Mouse (Mus musculus): Measurements from ENCODE around the gene Irf2bpl. TPM values are rescaled to one million over a fixed set of nuclear protein-coding genes. Genes with fewer than 3 reads are reported as not detected.

Gene Irf2bpl
- 25.2 TPM for polyA plus RNA-seq (2014; fragmentation: Illumina TruSeq; extraction: RNeasy Lipid Tissue Mini Kit (QIAGEN cat#74804); ENCODE audit: low read depth, low replicate concordance)

GRCm38 (mm10) chr12:86884197-86885058 lies at the start of gene Irf2bpl:
Gene Irf2bpl, minus strand, starts transcription at chr12:86884798.

Other genes starting within 250 kb of the Irf2bpl start
- gene Vash1, start 206.1 kb downstream of the Irf2bpl start, polyA plus RNA-seq (2014; fragmentation: Illumina TruSeq; extraction: RNeasy Lipid Tissue Mini Kit (QIAGEN cat#74804); ENCODE audit: low read depth, low replicate concordance): not detected
- 0.73 TPM for gene Angel1, start 158.3 kb downstream of the Irf2bpl start, polyA plus RNA-seq (2014; fragmentation: Illumina TruSeq; extraction: RNeasy Lipid Tissue Mini Kit (QIAGEN cat#74804); ENCODE audit: low read depth, low replicate concordance)
- gene Lrrc74a, start 150.4 kb downstream of the Irf2bpl start, polyA plus RNA-seq (2014; fragmentation: Illumina TruSeq; extraction: RNeasy Lipid Tissue Mini Kit (QIAGEN cat#74804); ENCODE audit: low read depth, low replicate concordance): not detected
- 20.9 TPM for gene Cipc, start 62.2 kb upstream of the Irf2bpl start, polyA plus RNA-seq (2014; fragmentation: Illumina TruSeq; extraction: RNeasy Lipid Tissue Mini Kit (QIAGEN cat#74804); ENCODE audit: low read depth, low replicate concordance)
- not detected for gene Zdhhc22, start 105.6 kb upstream of the Irf2bpl start, polyA plus RNA-seq (2014; fragmentation: Illumina TruSeq; extraction: RNeasy Lipid Tissue Mini Kit (QIAGEN cat#74804); ENCODE audit: low read depth, low replicate concordance)
- not detected for gene Tmem63c, start 136.5 kb upstream of the Irf2bpl start, polyA plus RNA-seq (2014; fragmentation: Illumina TruSeq; extraction: RNeasy Lipid Tissue Mini Kit (QIAGEN cat#74804); ENCODE audit: low read depth, low replicate concordance)
- not detected for gene Ngb, start 217.7 kb upstream of the Irf2bpl start, polyA plus RNA-seq (2014; fragmentation: Illumina TruSeq; extraction: RNeasy Lipid Tissue Mini Kit (QIAGEN cat#74804); ENCODE audit: low read depth, low replicate concordance)

All from kidney, adult 10 weeks (tissue).